Mouse (Mus musculus) ES-Bruce4 (cell line): ENCODE measurements around the gene Inpp5f.

Experiments used
- CTCF ChIP-seq: IDR thresholded peaks from one replicate; pipeline ENCODE4 v1.8.1; 2011; ENCODE audit warnings: low read depth, low read length
- EP300 ChIP-seq: IDR thresholded peaks from 2 replicates; pipeline ENCODE4 v1.6.1; 2011; ENCODE audit warnings: low read depth, low read length; ENCODE audit not compliant: insufficient read depth
- POLR2A ChIP-seq: IDR thresholded peaks from one replicate; pipeline ENCODE4 v1.8.1; 2011; ENCODE audit warnings: low read length; ENCODE audit not compliant: insufficient read depth

DNA sequence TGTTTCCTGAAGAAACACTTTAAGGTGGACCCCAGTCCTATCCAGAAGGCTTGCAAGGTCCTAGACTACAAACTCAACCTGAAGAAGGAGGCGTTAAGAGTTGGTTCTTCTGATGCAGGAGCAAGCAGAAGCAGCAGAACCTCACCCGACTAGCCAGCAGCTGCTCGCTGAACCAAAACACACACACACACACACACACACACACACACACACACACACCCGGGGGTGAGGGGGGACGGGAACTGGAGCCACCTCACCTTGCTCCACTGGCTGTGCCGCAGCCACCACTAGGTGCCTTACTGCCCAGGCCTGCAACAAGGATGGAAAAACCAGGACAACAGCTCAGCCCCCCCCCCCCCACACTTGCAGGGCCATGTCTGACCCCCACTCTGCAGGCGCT is 44.8 kb upstream of the Inpp5f start:
- TF ChIP-seq CTCF (no peak), POLR2A (no peak), EP300 (no peak)
